Mouse (Mus musculus) left cerebral cortex, postnatal 10 days (tissue): ENCODE data around the gene Gm47791. TPM values are rescaled to one million over a fixed set of nuclear protein-coding genes. Genes with fewer than 3 reads are reported as not detected.

Experiments used
- DNase-seq, 2 experiments: peaks; one replicate each; pipeline ENCODE4 v3.0.0; 2021 to 2022; ENCODE audit warnings: low spot score in 2 of 2, mixed read lengths in 1 of 2; ENCODE audit errors: extremely low spot score in 1 of 2
- intact Hi-C: fragments of 180-260 bp; cut with DNase I; formaldehyde crosslinking; loops from one replicate; pipeline ENCODE4 v1.15.1; 2025
- total RNA-seq, 2 experiments: library from RNA; stranded (reverse); gene quantifications; 2 replicates each; pipeline ENCODE4 v1.2.3; 2021

The Gm47791 gene
- total RNA-seq, 2 experiments from 2014 or later: not detected

GRCm38 (mm10) chr1:82741539-82741938 is 29.5 kb downstream of the Gm47791 start:
- no peak for DNase-seq
- intact Hi-C loops: no loop called here

DNA sequence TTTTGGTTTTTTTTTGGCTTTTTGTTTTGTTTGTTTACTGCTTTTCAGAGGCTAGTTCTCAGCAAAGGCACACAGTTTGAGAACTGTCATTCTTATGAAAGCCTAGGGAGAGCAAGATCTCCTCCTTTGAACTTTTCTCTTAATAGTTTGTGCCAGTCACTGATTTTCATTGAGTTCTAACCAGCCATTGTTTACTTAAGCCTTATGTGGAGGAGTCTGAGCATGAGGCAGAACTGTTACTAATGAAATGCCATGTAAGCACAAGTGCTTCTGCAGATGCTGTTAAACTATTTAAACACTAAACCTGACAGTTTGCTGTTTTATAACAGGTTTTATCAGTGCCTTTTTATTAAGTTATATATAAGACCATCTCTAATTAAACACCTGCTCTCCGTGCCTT is 33.0 kb downstream of the Gm47791 start:
- intact Hi-C loops: no loop called here
- no peak for DNase-seq

GRCm38 (mm10) chr1:82733357-82733756 is 37.7 kb downstream of the Gm47791 start:
- DNase-seq: no peak
- intact Hi-C loops: no loop called here

- no peak for DNase-seq
- intact Hi-C loops: no loop called here
Observed at GRCm38 (mm10) chr1:82726482-82726881, 44.6 kb downstream of the Gm47791 start.

- DNase-seq: no peak
- intact Hi-C loops: no loop called here
Observed at GRCm38 (mm10) chr1:82725875-82726185, 45.2 kb downstream of the Gm47791 start.

DNA sequence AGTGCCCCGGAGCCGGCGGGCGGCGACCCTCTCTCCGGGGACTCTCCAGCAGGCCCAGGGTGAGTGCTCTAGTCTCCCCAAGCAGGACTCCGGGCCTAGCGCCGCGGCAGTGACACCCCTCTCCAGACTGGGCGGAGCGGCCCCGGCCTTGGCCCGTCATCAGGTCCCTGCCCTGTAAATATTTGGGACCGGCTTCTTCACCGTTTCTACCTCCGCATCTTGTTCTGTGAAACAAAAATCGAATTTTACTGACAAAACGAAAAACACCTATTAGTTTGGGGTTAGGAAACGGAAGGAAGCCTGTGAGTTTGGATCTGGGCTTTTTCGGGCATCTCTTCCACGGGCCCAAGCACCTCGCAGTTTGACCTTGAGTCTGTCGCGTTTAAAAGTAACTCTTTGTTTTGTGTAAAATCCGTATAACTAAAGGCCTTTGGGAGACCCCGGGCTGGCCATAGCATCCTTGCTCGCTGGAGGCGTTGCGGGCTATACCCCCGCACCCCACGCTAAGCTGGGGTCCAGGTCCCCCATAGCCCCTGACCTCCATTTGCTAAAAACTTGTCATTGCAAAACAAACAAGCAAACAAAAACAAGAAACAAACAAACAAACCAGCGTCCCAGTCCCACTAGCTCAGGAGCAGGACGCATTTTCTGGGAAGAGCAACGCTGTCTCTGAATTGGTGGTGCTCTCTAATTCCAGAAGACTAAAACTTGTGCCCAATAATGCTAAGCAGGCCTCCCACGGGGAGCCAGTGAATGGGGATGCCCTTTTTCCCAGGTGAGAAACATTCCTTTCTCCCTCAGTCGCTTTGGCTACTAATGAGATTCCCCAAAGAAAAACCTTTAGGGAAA is 45.8 kb downstream of the Gm47791 start:
- intact Hi-C loops: no loop called here
- no peak for DNase-seq

DNA sequence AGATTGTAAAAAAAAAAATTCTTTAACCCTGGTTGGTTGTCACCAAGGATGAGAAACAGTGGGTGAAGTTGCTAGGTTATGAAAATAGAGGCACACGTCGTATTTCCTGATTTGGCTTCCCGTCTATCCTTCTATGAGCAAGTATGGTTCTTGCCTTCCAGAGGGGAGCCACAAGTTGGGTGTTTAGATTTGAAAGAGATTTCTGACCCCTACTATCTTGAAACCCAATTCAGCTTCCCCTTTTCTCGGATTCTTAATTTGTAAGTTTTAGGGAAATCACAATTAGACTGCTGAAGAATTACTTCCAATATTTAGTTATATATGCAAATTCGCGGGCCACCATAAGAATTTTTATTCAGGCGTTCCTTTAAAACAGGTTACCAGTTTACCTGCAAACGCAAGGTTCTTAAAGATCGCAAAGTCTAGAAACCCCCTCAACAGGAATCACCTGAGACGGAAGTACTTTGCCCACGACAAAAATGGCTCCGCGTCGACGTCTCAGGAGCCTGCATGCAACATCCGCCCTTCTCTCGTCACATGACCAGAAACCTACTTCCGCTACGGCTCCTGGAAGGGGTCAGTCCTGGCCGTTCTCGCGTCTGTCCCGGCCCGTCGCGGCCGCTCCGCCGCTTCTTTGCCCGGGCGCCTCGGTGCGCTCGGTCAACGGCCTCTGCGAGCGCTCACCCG is 46.6 kb downstream of the Gm47791 start, which contains the start of gene Mff:
Gene Mff (plus strand): TSS at position 552 of the 687 bp plus-strand sequence.
- DNase-seq: peak; percentile 93 to 95
- intact Hi-C loops: no loop called here

Other genes with a start within 250 kb of the Gm47791 start
- 1 to 10 TPM; 4.8 to 4.9 TPM for gene Col4a4, start 184.4 kb downstream of the Gm47791 start, total RNA-seq
- gene Col4a3, start 184.3 kb downstream of the Gm47791 start, total RNA-seq: 1 to 10 TPM; 1.1 TPM
- gene Mff, start 46.4 kb downstream of the Gm47791 start, total RNA-seq: 100 to 1,000 TPM; 291 to 295 TPM
- gene Tm4sf20, start 2.8 kb downstream of the Gm47791 start, total RNA-seq: not detected
- 10 to 100 TPM; 82.3 to 86.3 TPM for gene Agfg1, start 68.2 kb upstream of the Gm47791 start, total RNA-seq
- under 1 TPM; 0.47 to 0.73 TPM for gene A030005L19Rik, start 142.1 kb upstream of the Gm47791 start, total RNA-seq
- gene A030014E15Rik, start 153.7 kb upstream of the Gm47791 start, total RNA-seq: not detected
- gene Gm6217, start 160.2 kb upstream of the Gm47791 start, total RNA-seq: not detected
- not detected for gene A030003K21Rik, start 172.1 kb upstream of the Gm47791 start, total RNA-seq
- gene Gm7544, start 184.8 kb upstream of the Gm47791 start, total RNA-seq: not detected
- gene Gm47955, start 189.0 kb upstream of the Gm47791 start, total RNA-seq: not detected
- gene Gm47959, start 229.3 kb upstream of the Gm47791 start, total RNA-seq: not detected